Mouse (Mus musculus) forebrain, embryonic 13.5 days (tissue): ENCODE measurements at regions not wholly inside any gene's neighbourhood (a gene's known extent, or its start where the extent isn't known, plus 50 kb on each side); places are given as distances from the start of the nearest gene placed in this dataset.

Experiments used
- ATAC-seq: fragments of 200-750 bp; cut with Nextera tagmentation; 2 replicates; pipeline ENCODE4 v1.8.0; 2017
- H3K27ac ChIP-seq: fragments of 300-500 bp; sonication (generic); 2 replicates; pipeline ENCODE4 v1.5.1; 2015; ENCODE audit warnings: inconsistent platforms, mild to moderate bottlenecking, moderate library complexity
- H3K27me3 ChIP-seq: fragments of 300-500 bp; sonication (generic); 2 replicates; pipeline ENCODE4 v1.6.1; 2015; ENCODE audit warnings: mild to moderate bottlenecking, inconsistent platforms
- H3K36me3 ChIP-seq: fragments of 300-500 bp; sonication (generic); 2 replicates; pipeline ENCODE4 v1.6.1; 2015; ENCODE audit warnings: mild to moderate bottlenecking, inconsistent platforms; ENCODE audit not compliant: poor library complexity, severe bottlenecking
- H3K4me1 ChIP-seq: fragments of 300-500 bp; sonication (generic); 2 replicates; pipeline ENCODE4 v1.6.1; 2015; ENCODE audit warnings: inconsistent platforms
- H3K4me2 ChIP-seq: fragments of 300-500 bp; sonication (generic); 2 replicates; pipeline ENCODE4 v1.6.1; 2015; ENCODE audit warnings: inconsistent platforms, mild to moderate bottlenecking, moderate library complexity
- H3K4me3 ChIP-seq: fragments of 300-500 bp; sonication (generic); 2 replicates; pipeline ENCODE4 v1.5.1; 2015; ENCODE audit warnings: mild to moderate bottlenecking, inconsistent platforms
- H3K9ac ChIP-seq: fragments of 300-500 bp; sonication (generic); 2 replicates; pipeline ENCODE4 v1.6.1; 2015; ENCODE audit warnings: mild to moderate bottlenecking, inconsistent platforms
- H3K9me3 ChIP-seq: fragments of 300-500 bp; sonication (generic); replicated peaks from 2 replicates; pipeline ENCODE4 v1.6.1; 2016; ENCODE audit warnings: inconsistent platforms
- WGBS: fragments of 180-500 bp; shearing (Covaris S2); methylation state at CpG from one replicate; pipeline ENCODE4 v1.1.7; 2015; 5-methylcytosine and 5-hydroxymethylcytosine counted together

GRCm38 (mm10) chr3:124849915-124850314 lies 269.0 kb upstream of the 1700003H04Rik start:
- ATAC-seq = no peak
- H3K9me3 ChIP-seq = no peaks in the 10 kb centered on the region

DNA sequence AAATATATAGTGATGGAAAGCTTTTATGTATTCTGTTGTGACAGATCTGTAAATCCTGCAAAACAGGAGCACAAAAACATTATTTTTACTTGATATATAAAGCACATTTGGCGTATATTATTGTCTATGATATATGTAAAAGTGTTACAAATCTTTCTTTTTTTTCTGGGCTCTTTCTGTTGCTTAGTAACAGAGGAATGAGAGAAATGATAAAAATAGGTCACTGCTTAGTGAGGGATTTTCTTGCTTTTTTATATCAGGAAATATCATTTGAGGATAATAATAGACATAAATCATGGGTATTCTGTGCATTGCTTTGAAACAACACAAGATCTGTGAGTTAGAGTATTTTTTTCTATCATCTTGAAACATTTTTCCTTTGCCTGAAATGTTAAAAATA lies 239.7 kb upstream of the 1700003H04Rik start:
- Histone ChIP-seq H3K4me3 (no peak overlapping the region), H3K36me3 (no peaks in the 10 kb centered on the region), H3K27ac (no peak overlapping the region), H3K4me2 (no peak overlapping the region), H3K4me1 (no peaks in the 10 kb centered on the region), H3K9ac (no peak overlapping the region), H3K27me3 (no peaks in the 10 kb centered on the region), H3K9me3 (no peaks in the 10 kb centered on the region)
- ATAC-seq = no peak
- WGBS = 85% methylated on average over 1 of the region's 1 CpGs

More at GRCm38 (mm10) chr3:124849915-124850314, 269.0 kb upstream of the 1700003H04Rik start:
- Histone ChIP-seq H3K36me3 (no peaks in the 10 kb centered on the region), H3K27ac (no peak overlapping the region), H3K27me3 (no peaks in the 10 kb centered on the region), H3K4me1 (no peaks in the 10 kb centered on the region), H3K4me2 (no peak overlapping the region), H3K9ac (no peak overlapping the region), H3K4me3 (no peak overlapping the region)
- 69% methylated on average over 2 of the region's 2 CpGs for WGBS

DNA sequence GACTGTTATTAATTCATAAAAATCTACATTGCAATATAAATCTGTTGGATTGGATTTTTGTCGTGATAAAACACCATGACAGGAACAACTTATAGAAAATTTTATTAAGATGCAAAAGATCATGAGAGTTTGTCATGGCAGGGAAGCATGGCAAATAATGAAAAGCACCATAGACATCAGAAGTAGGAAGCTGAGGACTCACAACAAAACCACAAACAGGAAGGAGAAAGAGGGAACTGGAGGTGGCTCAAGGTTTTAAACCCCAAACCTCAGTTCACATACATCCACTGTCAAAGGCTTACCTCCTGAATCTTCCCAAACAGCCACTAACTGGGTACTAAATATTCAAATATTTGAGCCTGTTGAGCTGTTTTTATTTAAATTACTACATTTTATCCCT lies 226.0 kb upstream of the 1700003H04Rik start:
- no peaks in the 10 kb centered on the region for H3K9me3 ChIP-seq
- H3K4me3 ChIP-seq = no peak overlapping the region
- H3K27ac ChIP-seq = no peak overlapping the region
- no peak for ATAC-seq
- H3K4me2 ChIP-seq = no peak overlapping the region
- H3K9ac ChIP-seq = no peak overlapping the region
- no peaks in the 10 kb centered on the region for H3K27me3 ChIP-seq
- WGBS = 95% methylated on average over 1 of the region's 1 CpGs
- no peaks in the 10 kb centered on the region for H3K36me3 ChIP-seq
- H3K4me1 ChIP-seq = no peaks in the 10 kb centered on the region

GRCm38 (mm10) chr3:124789220-124790017 lies 208.5 kb upstream of the 1700003H04Rik start:
- Histone ChIP-seq H3K4me2 (no peak overlapping the region), H3K27me3 (no peaks in the 10 kb centered on the region), H3K9me3 (no peaks in the 10 kb centered on the region), H3K4me3 (no peak overlapping the region), H3K27ac (no peak overlapping the region), H3K9ac (no peak overlapping the region), H3K36me3 (no peaks in the 10 kb centered on the region), H3K4me1 (no peaks in the 10 kb centered on the region)
- WGBS = 77% methylated on average over 7 of the region's 7 CpGs
- ATAC-seq = no peak

DNA sequence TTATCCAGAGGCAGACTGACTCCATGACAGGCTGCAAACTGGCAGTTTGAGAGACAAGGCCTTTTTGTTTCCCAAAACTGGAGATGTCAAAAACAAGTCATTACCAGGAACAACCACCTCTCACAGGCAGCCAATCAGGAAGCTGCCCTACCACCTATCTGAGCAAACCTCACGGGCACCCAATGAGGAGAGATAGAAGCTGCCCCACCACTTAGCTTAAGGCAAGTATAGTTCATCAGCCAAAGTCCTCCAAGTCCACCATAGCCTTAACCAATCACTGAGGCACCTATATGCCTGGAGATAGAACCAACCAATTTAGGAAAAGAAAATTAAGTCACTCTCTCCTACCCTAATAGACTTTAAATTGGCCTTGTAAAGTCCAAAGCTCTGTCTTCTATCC lies 207.3 kb upstream of the 1700003H04Rik start:
- no peak overlapping the region for H3K27ac ChIP-seq
- no peaks in the 10 kb centered on the region for H3K4me1 ChIP-seq
- no peak overlapping the region for H3K4me2 ChIP-seq
- no peak overlapping the region for H3K9ac ChIP-seq
- no peaks in the 10 kb centered on the region for H3K9me3 ChIP-seq
- WGBS = 78% methylated on average over 1 of the region's 1 CpGs
- H3K36me3 ChIP-seq = no peaks in the 10 kb centered on the region
- H3K4me3 ChIP-seq = no peak overlapping the region
- ATAC-seq = no peak
- H3K27me3 ChIP-seq = no peaks in the 10 kb centered on the region

DNA sequence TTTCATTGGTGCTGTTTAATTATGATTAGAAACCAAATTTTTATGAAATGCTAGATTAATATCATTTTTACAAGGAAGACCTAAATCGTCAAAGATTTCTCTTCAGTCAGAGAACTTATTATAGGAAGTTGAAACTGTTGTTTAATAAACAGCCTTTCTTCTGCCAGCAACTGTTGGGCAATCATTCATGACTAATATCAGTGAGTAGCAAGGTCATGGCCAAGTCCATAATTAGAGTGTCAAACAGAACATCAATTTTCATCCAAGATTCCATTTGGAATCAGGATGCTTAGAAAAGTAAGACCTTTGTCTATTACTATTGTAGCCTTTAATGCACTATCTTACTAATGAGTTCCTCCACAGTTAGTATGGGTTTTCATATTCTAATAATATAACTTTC lies 189.4 kb upstream of the 1700003H04Rik start:
- 80% methylated on average over 1 of the region's 1 CpGs for WGBS
- no peak for ATAC-seq
- no peak overlapping the region for H3K27ac ChIP-seq
- H3K4me2 ChIP-seq = no peak overlapping the region
- H3K27me3 ChIP-seq = no peaks in the 10 kb centered on the region
- no peaks in the 10 kb centered on the region for H3K4me1 ChIP-seq
- H3K4me3 ChIP-seq = no peak overlapping the region
- H3K9me3 ChIP-seq = no peaks in the 10 kb centered on the region
- no peak overlapping the region for H3K9ac ChIP-seq
- H3K36me3 ChIP-seq = no peaks in the 10 kb centered on the region

DNA sequence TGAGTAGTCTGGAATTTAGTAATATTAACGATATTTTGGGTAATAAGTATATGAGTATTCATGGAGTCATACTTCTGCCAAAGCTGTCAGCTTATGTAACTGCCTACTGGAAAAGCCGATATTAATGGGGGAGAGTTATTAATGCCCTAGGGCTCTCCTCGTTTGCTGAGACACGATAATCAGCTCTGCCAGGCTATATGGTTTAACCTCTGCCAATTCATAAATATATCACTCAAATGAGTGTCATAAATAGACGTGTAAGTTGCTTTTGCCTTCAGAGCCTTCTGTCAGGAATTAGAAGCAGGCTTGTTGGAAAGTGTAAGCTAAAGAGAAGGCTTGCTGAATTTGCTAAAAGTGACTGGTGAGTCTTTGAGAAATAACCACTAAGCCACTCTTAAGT lies 188.4 kb upstream of the 1700003H04Rik start:
- Histone ChIP-seq H3K9me3 (no peaks in the 10 kb centered on the region), H3K27ac (no peak overlapping the region), H3K4me3 (no peak overlapping the region), H3K4me1 (no peaks in the 10 kb centered on the region), H3K4me2 (no peak overlapping the region), H3K27me3 (no peaks in the 10 kb centered on the region), H3K9ac (no peak overlapping the region), H3K36me3 (no peaks in the 10 kb centered on the region)
- 63% methylated on average over 5 of the region's 5 CpGs for WGBS
- no peak for ATAC-seq

GRCm38 (mm10) chr3:124755693-124756435 lies 175.0 kb upstream of the 1700003H04Rik start:
- peak; percentile 57; the same call in 1 of the 2 replicates for ATAC-seq

GRCm38 (mm10) chr3:124752571-124753118 lies 171.7 kb upstream of the 1700003H04Rik start:
- no peaks in the 10 kb centered on the region for H3K27me3 ChIP-seq
- no peak for ATAC-seq
- no peak overlapping the region for H3K27ac ChIP-seq
- H3K9me3 ChIP-seq = no peaks in the 10 kb centered on the region
- H3K36me3 ChIP-seq = no peaks in the 10 kb centered on the region
- no peak overlapping the region for H3K4me3 ChIP-seq
- no peak overlapping the region for H3K9ac ChIP-seq
- H3K4me2 ChIP-seq = no peak overlapping the region
- H3K4me1 ChIP-seq = no peaks in the 10 kb centered on the region

More at GRCm38 (mm10) chr3:124755693-124756435, 175.0 kb upstream of the 1700003H04Rik start:
- no peak overlapping the region for H3K27ac ChIP-seq
- no peaks in the 10 kb centered on the region for H3K27me3 ChIP-seq
- no peak overlapping the region for H3K4me3 ChIP-seq
- no peaks in the 10 kb centered on the region for H3K36me3 ChIP-seq
- H3K4me2 ChIP-seq = no peak overlapping the region
- 83% methylated on average over 2 of the region's 2 CpGs for WGBS
- no peak overlapping the region for H3K9ac ChIP-seq
- no peaks in the 10 kb centered on the region for H3K4me1 ChIP-seq
- no peaks in the 10 kb centered on the region for H3K9me3 ChIP-seq

- Histone ChIP-seq H3K27ac (no peak overlapping the region), H3K4me3 (no peak overlapping the region), H3K36me3 (no peaks in the 10 kb centered on the region), H3K9me3 (no peaks in the 10 kb centered on the region), H3K9ac (no peak overlapping the region), H3K4me2 (no peak overlapping the region), H3K4me1 (no peaks in the 10 kb centered on the region), H3K27me3 (no peaks in the 10 kb centered on the region)
- 78% methylated on average over 2 of the region's 2 CpGs for WGBS
- ATAC-seq = peak; percentile 55; the same call in 1 of the 2 replicates
These were observed 168.4 kb upstream of the 1700003H04Rik start for GRCm38 (mm10) chr3:124749314-124749713.

DNA sequence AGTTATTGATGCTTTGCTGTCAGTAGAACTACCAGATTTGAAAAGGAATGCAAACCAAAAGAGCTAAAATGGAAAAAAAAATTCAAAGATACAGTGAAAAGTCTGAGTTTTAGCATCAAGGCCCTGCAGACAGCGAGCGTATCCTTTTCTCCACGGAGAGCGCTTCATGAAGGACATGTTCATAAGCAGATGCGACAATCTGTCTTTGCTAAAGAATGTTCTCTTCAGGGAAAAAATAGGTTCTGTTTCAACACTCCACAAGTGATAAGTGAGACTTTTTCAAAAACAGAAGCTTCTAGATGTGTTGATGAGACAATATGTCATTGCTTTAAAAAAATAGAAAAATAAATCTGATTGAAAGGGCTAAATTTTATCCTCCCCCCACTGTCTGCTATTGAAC lies 147.4 kb upstream of the 1700003H04Rik start:
- Histone ChIP-seq H3K9me3 (no peaks in the 10 kb centered on the region), H3K4me2 (no peak overlapping the region), H3K4me1 (no peaks in the 10 kb centered on the region), H3K27me3 (no peaks in the 10 kb centered on the region), H3K36me3 (no peaks in the 10 kb centered on the region), H3K4me3 (no peak overlapping the region), H3K9ac (no peak overlapping the region), H3K27ac (no peak overlapping the region)
- ATAC-seq = no peak
- WGBS = 93% methylated on average over 5 of the region's 5 CpGs

- Histone ChIP-seq H3K4me2 (no peak overlapping the region), H3K36me3 (no peaks in the 10 kb centered on the region), H3K27me3 (no peaks in the 10 kb centered on the region), H3K9me3 (no peaks in the 10 kb centered on the region), H3K4me1 (no peaks in the 10 kb centered on the region), H3K9ac (no peak overlapping the region), H3K4me3 (no peak overlapping the region), H3K27ac (no peak overlapping the region)
- peak; percentile 48; the same call in 1 of the 2 replicates for ATAC-seq
- WGBS = 87% methylated on average over 2 of the region's 2 CpGs
These were observed 131.3 kb upstream of the 1700003H04Rik start for GRCm38 (mm10) chr3:124712166-124712565.
